Mouse (Mus musculus) liver, embryonic 14.5 days (tissue): ENCODE measurements at regions not wholly inside any gene's neighbourhood (a gene's known extent, or its start where the extent isn't known, plus 50 kb on each side); places are given as distances from the start of the nearest gene placed in this dataset.

Experiments
- CTCF ChIP-seq: IDR thresholded peaks from 2 replicates; pipeline ENCODE4 v1.5.1; 2016; ENCODE audit warnings: antibody characterized with exemption, low read depth, control low read depth
- EP300 ChIP-seq: IDR thresholded peaks from 2 replicates; pipeline ENCODE4 v1.6.1; 2016; ENCODE audit warnings: antibody characterized with exemption, low read depth

DNA sequence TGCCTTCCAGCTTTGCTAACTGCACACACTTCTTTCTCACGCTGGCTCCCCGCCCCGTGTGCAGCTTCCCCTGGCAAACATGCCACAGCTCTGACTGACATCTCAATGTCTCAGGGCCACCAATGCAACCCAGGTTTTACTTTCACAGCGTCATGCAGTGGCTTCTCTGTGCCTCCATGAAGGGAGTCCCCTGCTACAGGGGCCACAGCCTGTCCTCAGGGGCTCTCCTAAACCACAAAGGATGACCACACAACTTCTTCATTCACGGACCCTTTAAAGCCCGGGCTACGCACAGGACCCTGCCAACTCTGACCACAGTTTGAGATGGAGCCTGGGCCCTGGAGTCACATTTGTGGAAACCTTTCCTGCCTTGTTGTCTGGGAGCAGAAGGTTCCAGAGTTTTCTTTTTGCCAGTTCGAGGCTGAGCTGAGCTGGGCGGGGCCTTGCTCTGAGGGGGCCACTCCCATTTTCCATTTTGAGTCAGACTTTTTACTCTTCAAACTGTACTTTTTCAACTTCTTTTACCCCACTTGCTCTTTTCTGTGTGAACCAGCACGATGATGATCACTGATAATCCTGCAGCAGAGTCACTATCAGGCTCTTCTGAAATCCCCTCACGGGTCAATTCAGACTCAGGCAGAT, 73.7 kb upstream of the 1700021F07Rik start:
- TF ChIP-seq CTCF (no peak), EP300 (no peak)
